Mouse (Mus musculus): ENCODE data around the gene Bicd2. TPM values are rescaled to one million over a fixed set of nuclear protein-coding genes. Genes with fewer than 3 reads are reported as not detected.

Bicd2 gene
- total and polyA plus RNA-seq, 2 experiments, result 7.6 to 8.7 TPM

GRCm38 (mm10) chr13:49433268-49434029, 92.1 kb downstream of the Bicd2 start:
- Histone ChIP-seq H3K27ac (replicated peaks; ENCODE audit: insufficient read depth, low read depth, low read length) (no peak overlapping the region), H3K79me2 (ENCODE audit: control insufficient read depth, insufficient read depth, low read length) (peaks cover 6% of the 10 kb centered on the region; the same call in 1 of the 2 replicates), H3K4me3 (ENCODE audit: insufficient read depth, low read depth, low read length) (no peak overlapping the region), H3K9ac (ENCODE audit: low read depth, low read length) (no peak overlapping the region), H3K36me3 (ENCODE audit: control insufficient read depth, insufficient read depth, low read length) (peaks cover 18% of the 10 kb centered on the region), H3K4me1 (ENCODE audit: control insufficient read depth, insufficient read depth, low read length) (no peaks in the 10 kb centered on the region), H3K27me3 (ENCODE audit: control insufficient read depth, insufficient read depth, low read length) (no peaks in the 10 kb centered on the region)
- TF ChIP-seq POLR2A (IDR thresholded peaks at IDR 0.05; ENCODE audit: extremely low read depth, insufficient read depth, low read length) (no peak), CTCF (IDR thresholded peaks at IDR 0.05; ENCODE audit: low read depth, low read length) (no peak)
- 87% methylated on average over 2 of the region's 2 CpGs for WGBS
- DNase-seq (ENCODE audit: extremely low read depth, low read depth, low spot score), result no peak

DNA sequence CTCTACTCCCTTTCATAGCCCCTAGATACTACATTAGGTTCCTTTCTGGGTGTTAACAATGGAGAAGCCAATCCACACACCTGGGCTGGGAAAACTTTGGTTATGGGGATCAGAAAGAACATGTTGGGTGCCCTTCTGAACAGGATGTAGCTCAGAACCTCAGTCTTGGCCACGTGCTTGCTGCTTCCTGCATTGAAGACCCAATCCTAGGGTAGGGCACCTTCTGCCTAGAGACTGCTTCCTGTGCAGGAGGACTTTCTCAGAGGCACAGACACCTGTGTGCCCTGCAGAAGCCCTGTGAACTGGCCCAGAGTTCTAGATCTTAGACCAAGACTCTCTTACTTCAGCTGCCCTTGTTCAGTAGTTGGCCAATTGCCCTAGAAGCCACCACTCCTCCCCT, 94.4 kb downstream of the Bicd2 start:
- no peaks in the 10 kb centered on the region for H3K27me3 ChIP-seq (ENCODE audit: control insufficient read depth, insufficient read depth, low read length)

GRCm38 (mm10) chr13:49436170-49436569, 94.8 kb downstream of the Bicd2 start:
- TF ChIP-seq POLR2A (IDR thresholded peaks at IDR 0.05; ENCODE audit: extremely low read depth, insufficient read depth, low read length), result no peak
- TF ChIP-seq CTCF (IDR thresholded peaks at IDR 0.05; ENCODE audit: low read depth, low read length), result no peak
- 84% methylated on average over 4 of the region's 4 CpGs for WGBS
- Histone ChIP-seq H3K4me3 (ENCODE audit: insufficient read depth, low read depth, low read length) (no peak overlapping the region), H3K79me2 (ENCODE audit: control insufficient read depth, insufficient read depth, low read length) (no peaks in the 10 kb centered on the region; the same call in 1 of the 2 replicates), H3K4me1 (ENCODE audit: control insufficient read depth, insufficient read depth, low read length) (no peaks in the 10 kb centered on the region), H3K27me3 (ENCODE audit: control insufficient read depth, insufficient read depth, low read length) (no peaks in the 10 kb centered on the region), H3K9ac (ENCODE audit: low read depth, low read length) (no peak overlapping the region), H3K27ac (replicated peaks; ENCODE audit: insufficient read depth, low read depth, low read length) (no peak overlapping the region), H3K36me3 (ENCODE audit: control insufficient read depth, insufficient read depth, low read length) (peaks cover 18% of the 10 kb centered on the region)
- DNase-seq (ENCODE audit: extremely low read depth, low read depth, low spot score), result no peak

More for the DNA sequence above, 94.4 kb downstream of the Bicd2 start:
- WGBS, result 79% methylated on average over 1 of the region's 1 CpGs
- no peak overlapping the region for H3K4me3 ChIP-seq (ENCODE audit: insufficient read depth, low read depth, low read length)
- no peak overlapping the region for H3K27ac ChIP-seq (replicated peaks; ENCODE audit: insufficient read depth, low read depth, low read length)
- no peak overlapping the region for H3K9ac ChIP-seq (ENCODE audit: low read depth, low read length)
- TF ChIP-seq CTCF (IDR thresholded peaks at IDR 0.05; ENCODE audit: low read depth, low read length) (no peak), POLR2A (IDR thresholded peaks at IDR 0.05; ENCODE audit: extremely low read depth, insufficient read depth, low read length) (no peak)
- no peaks in the 10 kb centered on the region for H3K4me1 ChIP-seq (ENCODE audit: control insufficient read depth, insufficient read depth, low read length)
- peaks cover 18% of the 10 kb centered on the region for H3K36me3 ChIP-seq (ENCODE audit: control insufficient read depth, insufficient read depth, low read length)
- no peaks in the 10 kb centered on the region; the same call in 1 of the 2 replicates for H3K79me2 ChIP-seq (ENCODE audit: control insufficient read depth, insufficient read depth, low read length)
- no peak for DNase-seq (ENCODE audit: extremely low read depth, low read depth, low spot score)

Other genes with a start within 250 kb of the Bicd2 start
- gene Wnk2, start 193.6 kb upstream of the Bicd2 start, total RNA-seq (2014; rRNA removed), result 0.07 and 0.09 TPM in 2 replicates
- 0.15 and 0.16 TPM in 2 replicates for gene Wnk2, start 193.6 kb upstream of the Bicd2 start, polyA plus RNA-seq (2012; rRNA removed)
- gene Ninj1, start 154.1 kb upstream of the Bicd2 start, total RNA-seq (2014; rRNA removed), result 178 TPM in 2 replicates
- gene Ninj1, start 154.1 kb upstream of the Bicd2 start, polyA plus RNA-seq (2012; rRNA removed), result 1,040 and 1,373 TPM in 2 replicates
- gene Card19, start 125.5 kb upstream of the Bicd2 start, total RNA-seq (2014; rRNA removed), result 11.2 and 15.3 TPM in 2 replicates
- 35.4 and 38.0 TPM in 2 replicates for gene Card19, start 125.5 kb upstream of the Bicd2 start, polyA plus RNA-seq (2012; rRNA removed)
- 0.18 and 0.27 TPM in 2 replicates for gene Susd3, start 92.9 kb upstream of the Bicd2 start, total RNA-seq (2014; rRNA removed)
- gene Susd3, start 92.9 kb upstream of the Bicd2 start, polyA plus RNA-seq (2012; rRNA removed), result 0.49 and 1.1 TPM in 2 replicates
- gene Fgd3, start 21.3 kb upstream of the Bicd2 start, total RNA-seq (2014; rRNA removed), result 0.60 and 0.65 TPM in 2 replicates
- gene Fgd3, start 21.3 kb upstream of the Bicd2 start, polyA plus RNA-seq (2012; rRNA removed), result 0.40 and 0.51 TPM in 2 replicates
- 5.0 and 5.6 TPM in 2 replicates for gene Ippk, start 79.7 kb downstream of the Bicd2 start, total RNA-seq (2014; rRNA removed)
- gene Ippk, start 79.7 kb downstream of the Bicd2 start, polyA plus RNA-seq (2012; rRNA removed), result 3.2 and 3.9 TPM in 2 replicates
- 0.13 and 0.18 TPM in 2 replicates for gene Tes3-ps, start 151.7 kb downstream of the Bicd2 start, total RNA-seq (2014; rRNA removed)
- 0.04 TPM in 2 replicates for gene Tes3-ps, start 151.7 kb downstream of the Bicd2 start, polyA plus RNA-seq (2012; rRNA removed)
- 0.55 and 0.81 TPM in 2 replicates for gene Ecm2, start 163.2 kb downstream of the Bicd2 start, total RNA-seq (2014; rRNA removed)
- 0.07 and 0.15 TPM in 2 replicates for gene Ecm2, start 163.2 kb downstream of the Bicd2 start, polyA plus RNA-seq (2012; rRNA removed)
- gene Aspn, start 202.9 kb downstream of the Bicd2 start, total RNA-seq (2014; rRNA removed), result 0.13 and 0.65 TPM in 2 replicates
- not detected in 2 replicates for gene Aspn, start 202.9 kb downstream of the Bicd2 start, polyA plus RNA-seq (2012; rRNA removed)
- gene Omd, start 240.9 kb downstream of the Bicd2 start, total RNA-seq (2014; rRNA removed), result 0.54 and 0.55 TPM in 2 replicates
- gene Omd, start 240.9 kb downstream of the Bicd2 start, polyA plus RNA-seq (2012; rRNA removed), result not detected in 2 replicates

Data from liver, adult 2 months (tissue).